Mouse (Mus musculus) erythroid progenitor cell, adult 5-6 weeks (primary cell): ENCODE results near the gene Mnt. TPM values are rescaled to one million over a fixed set of nuclear protein-coding genes. Genes with fewer than 3 reads are reported as not detected.
"Not testable (repeated sequence)": the region's sequence is repeated elsewhere in the genome, so short reads cannot be mapped to it uniquely, and the experiment has no call there.

Experiments
- ATAC-seq: replicated peaks from 2 replicates; pipeline ENCODE4 v1.8.0; 2016; ENCODE audit warnings: moderate number of reproducible peaks, mild to moderate bottlenecking, moderate TSS enrichment, inconsistent platforms; ENCODE audit not compliant: poor library complexity, low FRiP score, severe bottlenecking
- total RNA-seq, 2 experiments: library from RNA; stranded (forward) in 1 of 2; stranded (reverse) in 1 of 2; fragments of 150-400 nt in 1 of 2; fragments of 186-747, 209-891 nt in 1 of 2; gene quantifications; 2 replicates each; pipeline versions ENCODE4 v1.2.3 to v1.2.4; 2015 to 2017; ENCODE audit warnings: low replicate concordance in 2 of 2

Gene Mnt
- total RNA-seq (2015; ENCODE audit: low replicate concordance) (3.8 and 5.4 TPM in 2 replicates), total RNA-seq (2017; ENCODE audit: low replicate concordance) (1.4 and 3.5 TPM in 2 replicates)

DNA sequence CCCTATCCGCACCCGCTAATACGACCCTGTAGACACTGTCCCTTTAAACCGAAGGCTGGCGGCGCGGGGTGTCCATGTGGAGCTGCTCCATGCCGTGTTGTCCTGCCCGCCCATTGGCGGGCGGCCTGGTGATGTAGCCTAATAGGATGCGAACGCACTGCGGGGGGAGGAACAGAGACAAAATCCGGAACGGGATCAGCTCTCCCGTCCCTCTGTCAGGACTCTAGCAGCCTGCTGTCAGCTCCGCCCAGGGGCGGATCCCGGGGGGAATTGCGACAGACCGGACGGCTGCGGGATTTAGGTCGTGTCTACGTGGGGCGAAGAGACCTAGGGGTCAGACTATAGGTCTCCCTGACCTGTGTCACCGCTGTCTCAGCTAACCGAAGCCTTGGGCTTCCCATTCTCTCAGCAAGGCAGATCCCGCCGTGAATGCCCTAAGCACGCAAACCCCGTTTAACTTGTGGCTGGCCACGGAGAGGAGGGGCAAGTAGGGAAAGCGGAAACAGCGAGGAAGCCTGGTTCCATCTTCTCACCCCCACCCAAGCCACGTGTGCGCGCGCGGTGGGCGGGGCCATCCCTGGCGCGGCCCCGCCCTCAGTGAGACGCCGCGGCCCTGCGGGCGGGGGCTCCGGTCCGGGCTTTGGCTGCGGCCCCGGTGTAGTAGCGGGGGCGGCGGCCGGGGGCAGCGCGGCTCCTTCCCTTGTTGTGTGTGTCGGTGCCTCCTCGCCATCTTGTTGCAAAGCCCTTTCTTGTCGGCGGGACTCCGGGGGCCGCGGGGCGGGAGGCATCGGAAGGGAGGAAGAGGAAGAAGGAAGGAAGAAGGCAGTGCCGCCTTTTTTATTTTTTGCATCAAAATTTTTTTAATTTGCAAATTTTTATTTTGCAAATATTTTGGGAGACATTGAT is at the start of gene Mnt:
Mnt (plus strand) TSS at position 665 of the 906 bp plus-strand sequence.
- peak; percentile 60 for ATAC-seq

DNA sequence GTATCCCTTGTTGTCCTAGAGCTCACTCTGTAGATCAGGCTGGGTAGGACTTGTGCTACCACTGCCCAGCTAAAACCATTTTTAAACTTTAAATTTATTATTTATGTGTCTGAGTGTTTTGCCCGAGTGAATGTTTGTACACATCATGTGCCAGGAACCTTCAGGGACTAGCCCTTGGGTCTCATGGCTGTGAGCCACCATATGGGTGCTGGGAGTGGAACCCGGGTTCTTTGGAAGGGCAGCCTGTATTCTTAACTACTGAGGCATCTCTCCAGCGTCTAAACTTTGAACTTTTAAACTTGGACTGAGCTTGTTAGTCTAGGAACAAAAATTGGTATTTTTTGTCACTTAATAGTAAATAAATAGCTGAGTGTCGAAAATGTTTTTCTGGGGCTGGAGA is 37.8 kb upstream of the Mnt start:
- no peak for ATAC-seq

DNA sequence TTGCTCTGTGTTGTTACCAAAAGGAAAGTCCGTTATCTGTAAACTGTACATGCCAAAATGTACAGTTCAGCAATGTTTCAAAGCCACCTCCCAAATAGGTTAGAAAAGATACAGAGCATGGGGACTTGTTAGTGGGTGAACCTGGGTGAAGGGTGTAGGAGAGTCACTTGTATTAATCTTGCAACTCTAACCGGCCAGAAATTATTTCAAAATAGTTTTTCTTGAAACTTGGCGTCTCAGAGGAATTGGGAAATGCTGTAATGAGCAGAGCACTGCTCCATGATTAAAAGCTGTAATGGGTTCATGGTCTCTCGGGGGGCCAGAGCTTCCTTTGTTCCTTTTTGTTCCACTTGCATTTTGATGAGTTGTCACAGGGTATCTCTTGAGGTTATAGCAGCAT is 30.1 kb upstream of the Mnt start:
- ATAC-seq = no peak

DNA sequence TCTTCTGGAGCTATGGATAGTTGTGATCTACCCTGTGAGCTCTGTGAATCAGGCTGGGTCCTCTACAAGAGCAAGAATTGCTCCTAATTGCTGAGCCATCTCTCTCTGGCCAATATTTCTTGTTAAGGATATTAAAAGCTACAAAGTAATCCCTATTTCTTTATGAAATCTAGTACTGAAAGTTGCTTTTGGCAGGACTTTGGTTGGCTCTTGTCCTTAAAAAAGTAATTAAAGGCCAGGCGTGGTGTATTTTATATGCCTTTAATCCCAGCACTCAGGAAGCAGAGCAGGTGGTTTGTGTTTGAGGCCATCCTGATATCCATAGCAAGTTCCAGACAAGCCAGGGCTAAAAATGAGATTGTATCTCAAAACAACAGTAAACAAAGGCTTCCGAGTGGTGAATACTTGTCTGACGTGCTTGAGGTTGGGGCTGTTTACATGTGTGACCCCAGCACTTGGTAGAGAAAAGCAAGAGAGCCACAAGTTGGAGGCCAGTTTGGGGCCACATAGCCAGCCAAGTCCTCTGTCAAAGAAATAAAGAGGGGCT is 26.6 kb upstream of the Mnt start:
- no peak for ATAC-seq

DNA sequence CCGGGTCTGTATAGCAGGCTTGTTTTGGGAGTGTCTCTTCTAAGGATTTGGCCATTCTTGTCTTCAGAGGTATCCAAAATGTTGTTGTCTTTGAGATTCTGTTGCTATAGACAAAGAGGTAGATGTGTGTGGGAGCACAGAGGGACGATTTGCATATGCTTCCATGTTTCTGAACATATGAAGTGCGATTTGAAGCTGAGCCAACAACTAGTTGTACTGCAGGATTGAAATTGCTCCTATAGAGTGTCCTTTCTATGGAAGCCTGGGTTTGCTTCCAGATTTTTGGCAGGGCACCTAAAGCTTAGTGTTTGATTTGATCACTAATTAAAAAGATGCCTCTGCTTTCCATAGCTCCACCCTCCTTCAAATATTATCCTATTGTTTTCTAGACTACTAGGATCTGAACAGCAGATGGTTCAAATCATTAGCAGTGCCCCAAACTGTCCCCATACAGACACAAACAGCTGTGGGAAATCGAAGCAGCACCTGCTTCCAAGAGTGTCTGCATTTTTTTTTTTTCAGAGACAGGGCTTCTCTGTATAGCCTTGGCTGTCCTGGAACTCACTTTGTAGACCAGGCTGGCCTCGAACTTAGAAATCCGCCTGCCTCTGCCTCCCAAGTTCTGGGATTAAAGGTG is 23.4 kb upstream of the Mnt start:
- no peak for ATAC-seq

DNA sequence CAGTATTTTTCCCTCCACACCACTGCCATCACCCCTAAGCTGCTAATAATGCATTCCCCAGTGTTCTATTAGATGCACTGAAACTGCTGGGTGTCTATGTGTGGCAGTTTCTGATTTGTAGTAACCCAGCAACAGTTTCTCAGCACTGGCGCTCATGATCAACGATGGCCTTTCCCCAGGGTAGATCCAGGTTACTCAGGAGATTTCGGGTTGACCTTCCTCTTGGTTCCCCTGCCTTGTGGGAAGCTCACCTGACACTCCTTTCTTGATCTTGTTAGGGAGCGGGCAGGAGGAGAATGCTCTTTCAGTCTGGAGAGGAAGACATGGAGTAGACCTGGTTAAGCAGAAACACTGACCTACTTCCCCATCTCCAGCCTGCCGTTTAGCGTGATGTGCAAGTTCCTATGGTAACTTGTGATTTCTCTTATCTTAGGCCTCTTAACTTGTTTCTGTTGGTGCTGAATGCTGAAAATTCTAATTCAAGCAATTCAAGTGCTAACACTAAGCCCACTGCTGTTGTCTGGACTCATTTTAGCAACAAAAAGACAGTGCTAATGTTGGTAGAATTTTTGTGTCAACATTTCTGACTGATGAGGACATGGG is 22.4 kb upstream of the Mnt start:
- ATAC-seq = no peak

DNA sequence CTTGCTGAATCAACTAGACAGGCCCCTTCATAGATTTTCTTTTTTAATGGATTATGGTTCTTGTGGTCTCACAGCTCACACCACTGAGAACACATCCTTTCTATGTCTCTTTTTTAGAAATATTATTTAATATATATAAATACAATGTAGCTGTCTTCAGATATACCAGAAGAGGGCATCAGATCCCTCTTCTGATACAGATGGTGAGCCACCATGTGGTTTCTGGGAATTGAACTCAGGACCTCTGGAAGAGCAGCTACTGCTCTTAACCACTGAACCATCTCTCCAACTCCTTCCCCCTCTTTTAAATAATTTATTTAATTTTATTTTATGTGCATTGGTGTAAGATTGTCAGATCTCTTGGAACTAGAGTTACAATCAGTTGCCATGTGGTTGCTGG is 20.6 kb upstream of the Mnt start:
- ATAC-seq = no peak

DNA sequence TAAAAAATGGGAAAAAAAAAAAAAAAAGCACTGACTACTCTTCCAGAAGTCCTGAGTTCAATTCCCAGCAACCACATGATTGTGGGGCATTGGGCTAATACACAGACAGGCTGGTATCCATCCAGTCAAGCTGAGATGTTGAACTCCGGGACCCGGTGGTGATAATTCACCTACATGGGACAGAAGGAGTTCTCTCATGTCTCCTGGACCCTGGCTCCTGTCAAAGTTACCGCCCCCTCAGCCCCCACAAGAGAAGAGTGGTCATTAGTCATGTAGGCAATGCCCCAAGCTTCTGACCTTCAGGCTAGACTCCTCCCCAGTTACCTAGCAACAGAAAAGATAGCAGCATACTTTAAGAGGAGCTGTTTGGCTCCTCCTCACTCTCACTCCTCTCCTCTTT is 19.7 kb upstream of the Mnt start:
- not testable (repeated sequence) for ATAC-seq

DNA sequence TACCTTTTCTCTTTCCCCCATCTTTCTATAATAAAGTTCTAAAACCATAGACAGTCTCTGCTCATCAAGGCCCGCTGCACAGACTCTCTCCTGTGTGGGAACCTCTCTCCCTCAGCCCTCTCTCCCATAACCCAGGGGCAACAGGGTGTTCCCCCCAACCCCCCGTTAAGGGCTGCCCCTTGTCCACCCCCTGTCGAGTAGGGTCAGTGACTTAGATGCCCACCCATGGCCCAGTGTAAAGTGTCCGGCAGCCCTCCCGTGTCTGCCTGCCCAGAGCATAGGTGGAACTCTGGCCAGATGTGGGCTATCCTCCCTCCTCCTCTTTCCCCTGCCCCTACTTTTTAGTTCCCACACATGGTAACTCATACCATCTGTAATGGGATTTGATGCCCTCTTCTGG is 19.2 kb upstream of the Mnt start:
- no peak for ATAC-seq

DNA sequence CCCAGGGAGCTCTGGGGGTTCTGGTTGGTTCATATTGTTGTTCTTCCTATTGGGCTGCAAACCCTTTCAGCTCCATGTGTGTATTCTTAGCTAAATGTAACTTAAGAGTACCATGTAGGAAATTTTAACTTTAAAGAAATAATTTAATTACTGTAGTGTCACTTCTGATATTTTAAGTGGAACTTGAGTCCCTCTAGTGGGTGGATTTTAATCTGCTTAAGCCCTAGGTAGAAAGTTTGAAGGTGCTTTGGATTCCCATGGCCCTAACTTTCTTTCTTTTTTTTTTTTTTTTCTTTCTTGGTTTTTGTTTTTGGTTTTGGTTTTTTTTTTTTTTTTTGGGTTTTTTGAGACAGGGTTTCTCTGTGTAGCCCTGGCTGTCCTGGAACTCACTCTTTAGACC is 14.9 kb upstream of the Mnt start:
- no peak for ATAC-seq

DNA sequence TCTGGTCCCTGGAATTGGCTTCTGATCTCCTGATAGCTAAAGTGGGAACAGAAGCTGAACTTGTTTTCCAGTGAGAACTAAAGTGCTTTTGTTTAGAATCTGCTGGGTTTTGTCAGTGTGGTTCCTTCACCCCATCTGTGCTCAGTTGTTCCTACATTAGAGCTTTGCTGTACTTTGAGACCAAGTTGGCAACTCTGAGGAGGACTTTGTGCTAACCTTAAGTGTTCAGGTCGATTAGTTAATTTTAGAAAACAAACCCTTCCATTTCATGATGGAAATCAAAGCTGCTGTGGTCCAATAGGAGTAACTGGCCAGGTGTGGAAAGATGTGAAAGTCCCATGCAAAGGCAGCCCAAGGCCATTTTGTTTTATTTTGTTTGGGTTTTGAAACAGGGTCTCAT is 9.8 kb upstream of the Mnt start:
- no peak for ATAC-seq

DNA sequence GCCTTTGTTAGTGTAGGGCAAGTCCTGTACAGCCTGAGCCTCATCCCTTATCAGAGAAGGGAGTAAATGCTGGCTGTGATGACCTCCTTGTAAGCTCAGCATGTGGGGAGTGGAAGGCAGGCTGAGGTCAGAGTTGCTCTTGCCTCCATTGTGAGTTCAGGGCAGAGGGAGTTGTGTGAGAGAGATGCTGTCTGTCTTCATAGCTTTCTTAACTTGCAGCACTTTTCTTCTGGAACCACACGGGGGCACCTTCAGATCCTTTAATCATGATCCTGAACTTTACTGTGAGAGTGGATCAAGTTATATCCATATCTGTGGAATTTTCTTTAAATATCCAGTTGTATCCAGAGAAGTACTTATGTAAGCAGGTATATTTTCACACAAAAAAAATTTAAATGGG is 9.3 kb upstream of the Mnt start:
- ATAC-seq = no peak

DNA sequence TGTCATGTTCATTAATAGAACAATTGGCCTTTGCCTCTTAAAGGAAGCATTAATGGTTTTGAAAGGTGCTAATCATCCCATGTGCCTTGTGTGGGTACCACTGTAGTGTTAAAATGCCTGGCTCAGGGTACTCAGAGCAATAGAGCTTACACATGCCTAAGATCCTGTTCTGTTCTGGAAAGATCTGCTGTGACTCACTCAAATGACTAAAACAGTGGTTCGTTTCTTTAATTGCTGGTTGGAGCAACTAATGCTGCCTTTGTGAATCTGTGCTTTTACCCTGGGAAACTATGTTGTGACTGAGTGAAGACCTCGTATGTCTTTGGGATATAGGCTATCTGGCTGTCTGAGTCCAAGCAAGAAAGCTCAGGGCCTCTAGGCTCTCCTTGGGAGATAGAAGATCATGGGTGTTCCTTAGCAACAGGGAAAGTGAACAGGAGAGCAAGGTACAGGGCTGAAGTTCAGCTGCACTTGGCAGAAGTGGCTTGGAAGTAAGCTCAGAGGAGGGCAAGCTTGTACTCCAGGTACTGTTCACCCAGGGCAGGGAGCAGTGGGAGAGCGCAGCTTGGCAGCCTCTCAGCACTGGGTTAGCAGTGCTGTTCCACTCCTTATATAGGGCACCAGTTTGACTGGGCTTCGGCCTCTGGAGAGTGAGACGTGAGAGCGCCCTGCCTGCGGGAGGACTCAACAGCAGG is 7.8 kb upstream of the Mnt start:
- no peak for ATAC-seq

DNA sequence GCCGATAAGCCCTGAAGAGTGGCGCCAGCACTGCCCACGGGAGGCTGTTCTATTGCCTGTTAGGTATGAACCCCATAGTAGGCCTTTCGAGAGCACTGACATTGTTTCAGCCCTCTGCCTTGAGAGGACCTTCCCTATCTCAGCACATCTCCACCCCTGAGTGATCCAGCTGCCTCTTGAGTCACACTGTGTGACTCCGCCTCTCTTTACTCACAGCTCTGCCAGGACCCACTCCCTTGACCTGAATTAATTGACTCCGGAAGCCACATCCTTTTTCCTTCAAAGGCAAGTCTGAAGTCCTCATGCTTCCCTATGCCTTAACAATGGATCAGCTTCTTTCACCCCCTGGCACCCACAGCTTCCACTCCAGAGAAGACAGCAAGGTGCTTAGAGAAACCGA is 4.6 kb upstream of the Mnt start:
- ATAC-seq = no peak

DNA sequence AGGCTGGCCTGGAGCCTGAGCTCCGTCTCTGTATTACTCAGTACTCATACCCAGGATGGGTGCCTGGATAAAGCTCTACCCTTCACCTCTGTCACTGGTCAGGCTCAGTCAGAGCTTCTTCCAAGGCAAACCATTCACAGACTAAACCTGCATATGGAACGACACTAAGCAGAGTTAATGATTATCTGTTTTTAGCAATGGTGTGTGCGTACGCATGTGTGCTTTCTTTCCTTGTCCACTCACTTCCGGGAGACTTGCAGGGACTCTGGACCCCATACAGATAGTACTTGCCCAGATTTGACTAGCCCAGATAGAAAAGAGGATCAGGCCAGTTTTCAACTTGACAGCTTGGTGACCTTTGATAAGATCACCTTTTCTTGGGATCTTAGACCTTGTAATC is 4.0 kb upstream of the Mnt start:
- ATAC-seq = no peak

DNA sequence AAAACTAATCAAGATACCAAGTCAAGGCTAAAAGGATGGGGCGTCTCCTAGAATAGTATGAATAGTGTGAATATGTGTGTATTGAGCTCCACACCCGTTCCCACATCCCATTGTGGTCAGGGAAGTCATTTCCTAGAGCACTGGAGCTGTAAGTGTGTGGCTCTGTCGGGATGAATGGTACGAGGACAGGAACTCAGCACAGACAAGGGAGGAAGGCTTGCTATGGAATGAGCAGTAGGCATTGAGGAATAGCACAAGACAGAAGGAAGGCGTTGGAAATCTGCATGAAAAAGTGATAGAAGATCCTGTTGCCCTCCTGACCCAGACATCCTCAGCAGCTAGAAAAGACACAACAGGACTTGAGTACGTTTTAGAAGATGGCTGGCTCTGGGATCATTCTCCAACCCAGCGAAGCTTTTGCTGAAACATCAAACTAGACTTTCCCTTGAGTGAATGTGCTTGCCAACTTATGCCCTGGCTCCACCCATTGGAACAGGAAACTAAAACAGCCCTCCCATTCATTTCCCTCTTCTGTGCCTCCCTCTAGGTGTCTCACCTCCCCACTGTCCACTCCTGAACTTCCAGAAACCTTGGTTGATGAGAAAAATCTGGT is 2.8 kb upstream of the Mnt start:
- no peak for ATAC-seq

DNA sequence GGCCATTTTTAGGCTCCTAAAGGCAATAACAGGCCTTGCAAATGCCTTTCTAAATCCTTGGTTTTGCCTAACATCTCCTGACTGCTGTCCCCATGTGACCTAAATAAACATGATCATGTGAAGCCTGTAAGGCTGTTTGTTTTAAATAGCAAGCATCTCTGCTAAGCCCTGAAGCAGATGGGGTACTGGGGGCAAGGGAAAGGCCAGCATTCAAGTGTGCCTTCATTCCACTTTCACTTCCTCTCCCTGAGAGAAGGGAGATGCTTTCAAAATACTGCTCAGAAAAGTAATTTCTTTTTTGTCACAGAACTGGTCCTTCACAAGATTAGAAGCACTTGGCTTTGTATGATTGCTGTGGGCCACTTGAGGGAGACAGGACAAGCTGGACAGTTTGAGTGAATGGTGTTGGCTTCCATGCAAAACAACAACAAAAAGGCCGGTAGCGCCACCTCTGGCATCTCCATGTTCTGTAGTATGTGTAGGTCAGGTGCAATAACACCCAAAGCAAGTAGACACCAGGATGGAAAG is 2.3 kb upstream of the Mnt start:
- no peak for ATAC-seq

DNA sequence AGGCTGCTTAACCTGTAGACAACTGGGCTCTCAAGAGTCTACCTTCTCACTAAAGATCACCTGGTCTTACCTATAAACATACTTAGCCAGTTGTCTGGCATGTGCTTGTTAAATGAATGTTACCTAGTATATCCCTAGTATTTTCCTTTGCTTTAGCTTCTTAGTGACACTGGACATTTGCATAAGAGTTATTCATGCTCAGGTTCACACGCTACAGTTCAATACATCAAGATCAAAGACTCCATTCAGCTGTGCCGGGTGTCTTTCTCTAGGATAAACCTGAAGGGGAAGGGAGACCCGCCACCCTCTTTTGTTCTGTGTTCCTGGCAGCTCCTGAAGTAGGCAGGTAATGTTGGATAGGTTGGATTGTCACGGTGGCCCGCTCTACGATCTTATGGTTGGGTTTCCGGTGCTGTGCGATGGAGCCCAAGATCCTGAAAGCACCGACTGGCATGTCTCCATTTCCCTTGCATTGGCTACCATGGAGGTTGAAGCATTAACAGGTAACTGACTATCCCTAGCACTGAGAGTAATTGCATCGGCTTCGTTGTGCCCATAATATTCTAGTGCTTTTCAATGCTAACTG is 1.7 kb upstream of the Mnt start:
- ATAC-seq = no peak

DNA sequence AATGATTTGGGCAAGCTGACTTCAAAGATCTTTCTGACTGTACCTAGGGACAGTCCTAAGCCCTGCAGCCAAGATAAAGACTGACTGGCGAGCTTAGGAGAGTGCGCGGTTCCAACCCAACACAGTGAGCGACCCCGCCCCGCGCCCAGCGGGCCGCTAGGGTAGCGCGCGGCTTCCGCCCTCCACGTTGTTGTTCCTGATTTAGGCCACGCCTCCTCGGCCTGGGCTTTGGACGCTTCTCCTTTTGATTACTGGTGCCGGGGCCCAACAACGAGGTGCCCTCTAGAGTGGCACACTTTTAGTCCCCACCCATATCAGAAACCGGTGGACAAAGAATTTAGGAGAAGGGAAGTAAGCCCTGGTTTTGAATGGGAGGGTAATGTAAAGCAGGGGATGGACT is 908 bp upstream of the Mnt start:
- peak; percentile 56 for ATAC-seq
